Mouse (Mus musculus): ENCODE measurements around the gene Cd46. TPM values are rescaled to one million over a fixed set of nuclear protein-coding genes. Genes with fewer than 3 reads are reported as not detected.

The Cd46 gene
- polyA plus RNA-seq, 1 experiment from 2014 or later = 0.81 TPM

GRCm38 (mm10) chr1:195017626-195018025 lies 74.4 kb downstream of the Cd46 start:
- WGBS = 71% methylated on average over 4 of the region's 4 CpGs
- no peaks in the 10 kb centered on the region for H3K9me3 ChIP-seq
- H3K36me3 ChIP-seq = no peaks in the 10 kb centered on the region
- no peak overlapping the region for H3K9ac ChIP-seq
- no peak overlapping the region for H3K4me2 ChIP-seq
- no peak overlapping the region for H3K27ac ChIP-seq
- no peaks in the 10 kb centered on the region for H3K4me1 ChIP-seq
- H3K4me3 ChIP-seq (replicated peaks) = no peak overlapping the region
- no peak for ATAC-seq (ENCODE audit: insufficient read depth, low FRiP score, low read depth)
- no peaks in the 10 kb centered on the region for H3K27me3 ChIP-seq (replicated peaks)

GRCm38 (mm10) chr1:195016811-195017501 lies 75.1 kb downstream of the Cd46 start:
- H3K4me2 ChIP-seq = peak overlapping the region; percentile 37

GRCm38 (mm10) chr1:195015281-195015680 lies 76.8 kb downstream of the Cd46 start:
- 95% methylated on average over 1 of the region's 1 CpGs for WGBS
- no peak overlapping the region for H3K9ac ChIP-seq
- no peaks in the 10 kb centered on the region for H3K4me1 ChIP-seq
- no peaks in the 10 kb centered on the region for H3K27me3 ChIP-seq (replicated peaks)
- no peak overlapping the region for H3K27ac ChIP-seq
- H3K4me2 ChIP-seq = no peak overlapping the region
- H3K36me3 ChIP-seq = no peaks in the 10 kb centered on the region
- no peak overlapping the region for H3K4me3 ChIP-seq (replicated peaks)
- no peaks in the 10 kb centered on the region for H3K9me3 ChIP-seq
- ATAC-seq (ENCODE audit: insufficient read depth, low FRiP score, low read depth) = no peak

More at GRCm38 (mm10) chr1:195016811-195017501, 75.1 kb downstream of the Cd46 start:
- H3K27me3 ChIP-seq (replicated peaks) = no peaks in the 10 kb centered on the region
- no peaks in the 10 kb centered on the region for H3K9me3 ChIP-seq
- no peak overlapping the region for H3K4me3 ChIP-seq (replicated peaks)
- no peaks in the 10 kb centered on the region for H3K36me3 ChIP-seq
- WGBS = 55% methylated on average over 11 of the region's 11 CpGs
- H3K27ac ChIP-seq = no peak overlapping the region
- H3K4me1 ChIP-seq = no peaks in the 10 kb centered on the region
- no peak overlapping the region for H3K9ac ChIP-seq
- peak; percentile 70; the same call in 1 of the 2 replicates for ATAC-seq (ENCODE audit: insufficient read depth, low FRiP score, low read depth)

DNA sequence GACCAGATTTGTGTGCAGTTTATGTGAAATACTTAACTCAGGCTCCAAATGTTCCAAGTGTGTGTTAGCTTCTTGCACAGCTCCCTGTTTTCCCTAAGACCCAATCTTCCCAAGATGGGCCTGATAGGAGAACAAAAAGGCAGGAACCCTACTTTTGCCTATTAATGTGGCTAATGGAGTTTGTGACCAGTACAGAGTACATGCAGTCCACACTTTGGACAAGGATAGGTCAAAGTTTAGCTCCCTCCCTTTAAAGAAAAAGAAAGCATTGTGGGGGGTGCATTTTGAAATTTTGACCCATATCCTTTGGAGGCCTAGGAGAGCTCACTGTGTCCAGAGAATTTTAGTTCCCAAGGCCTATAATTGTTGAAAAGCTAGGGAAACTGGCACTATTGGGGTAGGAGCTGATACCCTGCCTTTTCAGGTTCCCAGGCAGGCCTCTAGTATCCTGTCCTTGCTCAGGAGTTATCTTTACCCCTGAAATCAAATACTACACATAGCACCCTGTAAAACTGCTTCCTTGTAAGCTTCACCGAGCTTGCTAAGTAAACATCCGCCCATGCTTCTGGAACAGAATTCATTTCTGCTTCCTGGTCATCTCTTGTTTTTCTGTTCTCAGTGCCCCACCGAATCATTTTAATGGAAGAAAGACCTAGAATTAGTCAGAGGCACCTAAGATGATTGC lies 77.7 kb downstream of the Cd46 start:
- no peaks in the 10 kb centered on the region for H3K27me3 ChIP-seq (replicated peaks)
- peak; percentile 63 for ATAC-seq (ENCODE audit: insufficient read depth, low FRiP score, low read depth)
- H3K4me1 ChIP-seq = no peaks in the 10 kb centered on the region
- no peak overlapping the region for H3K4me2 ChIP-seq
- no peak overlapping the region; the same call in 1 of the 2 replicates for H3K27ac ChIP-seq
- no peak overlapping the region for H3K4me3 ChIP-seq (replicated peaks)
- no peaks in the 10 kb centered on the region for H3K9me3 ChIP-seq
- no peak overlapping the region for H3K9ac ChIP-seq
- 52% methylated on average over 3 of the region's 3 CpGs for WGBS
- H3K36me3 ChIP-seq = no peaks in the 10 kb centered on the region

DNA sequence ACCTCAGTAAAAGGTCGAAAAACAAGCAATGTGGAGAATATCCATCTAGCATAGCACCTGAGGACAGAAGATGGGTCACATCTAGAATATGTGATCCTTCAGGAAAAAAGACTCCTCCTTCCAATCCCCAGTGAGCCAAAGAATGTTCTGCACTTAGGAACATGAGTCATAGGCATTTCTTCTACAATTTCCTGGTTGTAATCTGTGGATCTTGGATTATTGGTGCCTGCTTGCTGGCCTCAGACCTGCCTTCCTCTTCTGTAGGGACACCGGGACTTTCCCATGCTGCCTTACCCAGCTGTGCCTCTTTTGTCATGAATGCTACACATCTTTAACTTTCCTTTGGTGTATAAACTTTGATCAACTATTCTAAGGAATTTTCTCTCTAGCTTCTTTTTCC lies 79.5 kb downstream of the Cd46 start:
- no peak overlapping the region for H3K9ac ChIP-seq
- no peak for ATAC-seq (ENCODE audit: insufficient read depth, low FRiP score, low read depth)
- H3K27ac ChIP-seq = no peak overlapping the region
- no peaks in the 10 kb centered on the region for H3K4me1 ChIP-seq
- WGBS = 75% methylated on average over 2 of the region's 2 CpGs
- no peaks in the 10 kb centered on the region for H3K9me3 ChIP-seq
- H3K36me3 ChIP-seq = no peaks in the 10 kb centered on the region
- no peak overlapping the region for H3K4me2 ChIP-seq
- H3K27me3 ChIP-seq (replicated peaks) = no peaks in the 10 kb centered on the region
- H3K4me3 ChIP-seq (replicated peaks) = no peak overlapping the region

DNA sequence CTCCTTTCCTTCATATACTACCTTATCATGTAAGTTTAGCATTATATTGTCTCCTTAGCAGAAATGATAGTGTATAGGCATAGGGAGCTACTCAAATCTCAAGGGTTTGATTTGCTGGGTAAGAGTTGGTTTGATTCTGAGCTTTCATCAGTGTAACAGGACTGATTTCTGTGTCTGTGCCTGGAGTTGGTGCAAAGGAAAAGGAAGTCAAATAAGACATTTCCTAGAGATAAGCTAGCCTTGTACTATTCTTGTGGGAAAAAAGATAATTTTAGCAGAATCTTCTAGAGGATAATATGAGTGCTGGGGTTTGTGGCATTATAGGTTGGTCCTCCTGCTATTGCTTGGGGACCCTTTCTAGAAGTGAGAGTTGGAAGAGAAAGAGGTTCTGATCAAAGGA lies 85.8 kb downstream of the Cd46 start:
- no peaks in the 10 kb centered on the region for H3K9me3 ChIP-seq
- no peak overlapping the region for H3K4me2 ChIP-seq
- H3K4me3 ChIP-seq (replicated peaks) = no peak overlapping the region
- H3K27ac ChIP-seq = no peak overlapping the region
- no peaks in the 10 kb centered on the region for H3K27me3 ChIP-seq (replicated peaks)
- H3K9ac ChIP-seq = no peak overlapping the region
- no peaks in the 10 kb centered on the region for H3K4me1 ChIP-seq
- H3K36me3 ChIP-seq = no peaks in the 10 kb centered on the region
- no peak for ATAC-seq (ENCODE audit: insufficient read depth, low FRiP score, low read depth)

DNA sequence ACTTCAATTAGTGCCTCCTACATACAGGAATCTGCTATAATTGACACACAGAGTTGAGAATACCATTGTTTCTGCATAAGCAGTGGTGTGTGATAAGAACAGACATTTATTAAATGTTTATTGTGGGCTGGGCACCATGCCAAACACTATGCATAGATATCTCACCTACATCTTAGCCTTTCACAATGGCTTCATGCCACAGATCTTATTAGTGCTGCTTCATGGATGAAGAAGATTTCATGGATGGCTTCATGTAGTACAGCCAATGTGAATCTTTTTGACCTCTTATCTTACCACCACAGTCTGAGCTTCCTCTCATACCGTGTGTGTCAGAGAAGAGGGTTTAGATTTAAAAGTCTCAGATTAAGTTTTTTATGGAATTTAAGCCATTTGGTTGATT lies 87.9 kb downstream of the Cd46 start:
- no peak overlapping the region for H3K4me2 ChIP-seq
- H3K4me1 ChIP-seq = no peaks in the 10 kb centered on the region
- H3K27me3 ChIP-seq (replicated peaks) = no peaks in the 10 kb centered on the region
- H3K36me3 ChIP-seq = no peaks in the 10 kb centered on the region
- no peaks in the 10 kb centered on the region for H3K9me3 ChIP-seq
- H3K9ac ChIP-seq = no peak overlapping the region
- no peak overlapping the region for H3K27ac ChIP-seq
- H3K4me3 ChIP-seq (replicated peaks) = no peak overlapping the region
- no peak for ATAC-seq (ENCODE audit: insufficient read depth, low FRiP score, low read depth)
- 77% methylated on average over 1 of the region's 1 CpGs for whole genome bisulfite sequencing

- no peaks in the 10 kb centered on the region for H3K27me3 ChIP-seq (replicated peaks)
- 84% methylated on average over 4 of the region's 4 CpGs for WGBS
Measured at GRCm38 (mm10) chr1:195003328-195003727, 88.7 kb downstream of the Cd46 start.

DNA sequence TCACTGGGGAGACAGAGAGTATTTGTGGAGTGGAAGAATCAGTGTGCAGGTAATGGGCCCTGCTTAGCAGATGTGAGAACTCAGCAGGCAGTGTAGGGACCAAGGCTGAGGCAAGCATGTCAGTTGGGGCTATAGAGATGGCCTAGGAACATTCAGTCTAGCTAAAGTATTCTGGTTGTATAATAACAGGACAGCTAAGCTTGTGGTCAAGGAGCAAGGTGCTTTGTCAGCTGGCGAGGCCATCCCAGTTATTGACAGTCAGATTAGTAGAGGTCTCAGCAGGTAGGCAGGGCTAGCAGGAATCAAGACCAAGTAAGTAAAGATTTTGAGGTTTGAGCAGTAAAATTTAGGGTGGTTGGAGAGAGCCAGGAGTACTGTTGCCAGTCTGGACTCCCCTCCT lies 93.7 kb downstream of the Cd46 start:
- ATAC-seq (ENCODE audit: insufficient read depth, low FRiP score, low read depth) = no peak
- Histone ChIP-seq H3K9ac (no peak overlapping the region), H3K27me3 (replicated peaks) (no peaks in the 10 kb centered on the region), H3K4me3 (replicated peaks) (no peak overlapping the region), H3K27ac (no peak overlapping the region), H3K4me2 (no peak overlapping the region), H3K4me1 (no peaks in the 10 kb centered on the region), H3K9me3 (no peaks in the 10 kb centered on the region), H3K36me3 (no peaks in the 10 kb centered on the region)
- WGBS = 71% methylated on average over 1 of the region's 1 CpGs

More at GRCm38 (mm10) chr1:195003328-195003727, 88.7 kb downstream of the Cd46 start:
- no peaks in the 10 kb centered on the region for H3K4me1 ChIP-seq
- no peak overlapping the region for H3K4me2 ChIP-seq
- no peaks in the 10 kb centered on the region for H3K9me3 ChIP-seq
- H3K4me3 ChIP-seq (replicated peaks) = no peak overlapping the region
- H3K36me3 ChIP-seq = no peaks in the 10 kb centered on the region
- no peak overlapping the region for H3K9ac ChIP-seq
- no peak overlapping the region for H3K27ac ChIP-seq
- no peak for ATAC-seq (ENCODE audit: insufficient read depth, low FRiP score, low read depth)

- Histone ChIP-seq H3K27ac (no peak overlapping the region), H3K9ac (no peak overlapping the region), H3K27me3 (replicated peaks) (no peaks in the 10 kb centered on the region), H3K4me2 (no peak overlapping the region), H3K9me3 (no peaks in the 10 kb centered on the region), H3K4me3 (replicated peaks) (no peak overlapping the region), H3K36me3 (no peaks in the 10 kb centered on the region), H3K4me1 (no peaks in the 10 kb centered on the region)
- no peak for ATAC-seq (ENCODE audit: insufficient read depth, low FRiP score, low read depth)
- 72% methylated on average over 2 of the region's 2 CpGs for WGBS
Measured at GRCm38 (mm10) chr1:194995196-194995595, 96.9 kb downstream of the Cd46 start.

GRCm38 (mm10) chr1:194994262-194994661 lies 97.8 kb downstream of the Cd46 start:
- H3K4me2 ChIP-seq = no peak overlapping the region
- no peak overlapping the region for H3K4me3 ChIP-seq (replicated peaks)
- 80% methylated on average over 5 of the region's 5 CpGs for WGBS
- no peak overlapping the region for H3K9ac ChIP-seq
- no peaks in the 10 kb centered on the region for H3K36me3 ChIP-seq
- no peaks in the 10 kb centered on the region for H3K27me3 ChIP-seq (replicated peaks)
- no peaks in the 10 kb centered on the region for H3K4me1 ChIP-seq
- ATAC-seq (ENCODE audit: insufficient read depth, low FRiP score, low read depth) = no peak
- no peaks in the 10 kb centered on the region for H3K9me3 ChIP-seq
- H3K27ac ChIP-seq = no peak overlapping the region

DNA sequence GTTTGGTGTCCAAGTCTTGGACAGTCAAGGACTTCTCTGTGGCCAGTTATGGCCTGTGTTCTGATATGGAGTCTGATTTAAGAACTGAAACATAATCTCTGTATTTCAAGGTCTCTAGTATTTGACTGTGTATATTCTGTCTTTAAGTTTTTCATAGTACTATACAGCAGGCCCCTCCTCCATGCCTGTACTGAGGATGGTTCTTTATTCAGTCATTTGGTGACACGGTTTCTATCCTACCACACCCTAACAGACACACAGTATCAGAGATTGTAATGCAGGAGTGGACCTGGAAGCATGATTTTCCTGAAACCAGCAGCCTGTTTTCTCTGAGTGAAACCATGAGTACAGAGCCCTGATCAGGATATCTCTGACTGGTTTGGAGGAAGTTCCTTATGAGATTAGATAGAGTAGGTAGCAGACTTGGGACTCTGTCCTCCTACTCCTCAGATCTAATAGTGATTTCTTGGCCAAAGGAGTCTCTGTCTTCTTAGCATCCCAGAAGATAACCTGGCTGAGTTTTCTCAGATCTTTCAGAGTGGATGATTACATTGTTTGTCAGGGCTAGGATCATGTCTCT lies 98.5 kb downstream of the Cd46 start:
- 69% methylated on average over 1 of the region's 1 CpGs for WGBS
- Histone ChIP-seq H3K27me3 (replicated peaks) (no peaks in the 10 kb centered on the region), H3K27ac (no peak overlapping the region), H3K4me3 (replicated peaks) (no peak overlapping the region), H3K4me2 (no peak overlapping the region), H3K9me3 (no peaks in the 10 kb centered on the region), H3K9ac (no peak overlapping the region), H3K4me1 (no peaks in the 10 kb centered on the region), H3K36me3 (no peaks in the 10 kb centered on the region)
- ATAC-seq (ENCODE audit: insufficient read depth, low FRiP score, low read depth) = no peak
